Mouse (Mus musculus) lung, adult 2 months (tissue): Measurements from ENCODE around the gene Ccdc7a. TPM values are rescaled to one million over a fixed set of nuclear protein-coding genes. Genes with fewer than 3 reads are reported as not detected.
"Not testable (repeated sequence)": the region's sequence is repeated elsewhere in the genome, so short reads cannot be mapped to it uniquely, and the experiment has no call there.

Experiments used
- DNase-seq: peaks from one replicate; pipeline ENCODE4 v3.0.0; 2022
- H3K4me1 ChIP-seq: fragments of 200-500 bp; 2 replicates; pipeline ENCODE4 v1.6.1; 2011; ENCODE audit warnings: low read length; ENCODE audit not compliant: control insufficient read depth, insufficient read depth
- H3K4me3 ChIP-seq: fragments of 200-500 bp; replicated peaks from 2 replicates; pipeline ENCODE3; 2011; ENCODE audit warnings: low read depth, mild to moderate bottlenecking, control low read depth, low read length; ENCODE audit errors: extremely low read depth
- CTCF ChIP-seq: fragments of 200-500 bp; IDR thresholded peaks from 2 replicates; pipeline ENCODE4 v1.5.1; 2011; ENCODE audit warnings: mild to moderate bottlenecking, low read length, control low read depth; ENCODE audit not compliant: insufficient read depth
- POLR2A ChIP-seq: fragments of 200-500 bp; IDR thresholded peaks from 2 replicates; pipeline ENCODE4 v1.6.1; 2011; ENCODE audit warnings: low read depth, mild to moderate bottlenecking, control low read depth, low read length, borderline replicate concordance; ENCODE audit errors: extremely low read depth
- WGBS: fragments of 180-500 bp; shearing (Covaris S2); methylation state at CpG from one replicate; pipeline ENCODE4 v1.1.7; 2018; 5-methylcytosine and 5-hydroxymethylcytosine counted together
- polyA plus RNA-seq: library from polyadenylated mRNA; depleted of rRNA; stranded (reverse); fragments of >200 nt; gene quantifications from 2 replicates; pipeline ENCODE4 v1.2.3, GENCODE M21; 2012; rRNA removed

Gene Ccdc7a
- polyA plus RNA-seq: not detected in 2 replicates

DNA sequence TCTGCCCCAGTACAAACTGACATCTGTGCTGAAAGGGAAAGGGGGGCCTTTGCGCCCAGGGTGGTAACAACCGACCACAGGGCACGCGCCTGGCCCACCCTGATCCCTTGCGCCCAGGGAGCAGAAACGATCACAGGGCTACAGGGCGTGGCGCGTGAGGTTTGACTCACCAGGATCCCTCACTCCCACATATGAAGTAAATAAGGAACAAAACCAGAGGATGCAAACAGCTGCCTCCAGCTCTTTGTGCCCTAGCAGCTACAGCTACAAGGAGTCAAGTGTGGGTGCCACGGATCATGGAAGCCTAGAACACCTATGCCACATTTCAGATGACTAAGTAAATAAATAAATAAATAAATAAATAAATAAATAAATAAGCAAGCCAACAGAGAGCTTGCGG, at the start of gene Ccdc7a:
Gene Ccdc7a (minus strand): TSS at position 101 of the 400 bp plus-strand sequence.
- DNase-seq, H3K4me3 ChIP-seq, H3K4me1 ChIP-seq: not testable (repeated sequence)
- WGBS: 84% methylated on average over 2 of the region's 11 CpGs

DNA sequence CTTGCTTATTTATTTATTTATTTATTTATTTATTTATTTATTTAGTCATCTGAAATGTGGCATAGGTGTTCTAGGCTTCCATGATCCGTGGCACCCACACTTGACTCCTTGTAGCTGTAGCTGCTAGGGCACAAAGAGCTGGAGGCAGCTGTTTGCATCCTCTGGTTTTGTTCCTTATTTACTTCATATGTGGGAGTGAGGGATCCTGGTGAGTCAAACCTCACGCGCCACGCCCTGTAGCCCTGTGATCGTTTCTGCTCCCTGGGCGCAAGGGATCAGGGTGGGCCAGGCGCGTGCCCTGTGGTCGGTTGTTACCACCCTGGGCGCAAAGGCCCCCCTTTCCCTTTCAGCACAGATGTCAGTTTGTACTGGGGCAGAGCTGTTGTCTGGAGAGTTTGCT, 1.5 kb upstream of the Ccdc7a start, which contains the start of gene Ccdc7b:
Gene Ccdc7b (plus strand): TSS at position 301 of the 400 bp plus-strand sequence.
- DNase-seq, H3K4me3 ChIP-seq, H3K4me1 ChIP-seq: not testable (repeated sequence)
- WGBS: 50% methylated on average over 1 of the region's 10 CpGs

DNA sequence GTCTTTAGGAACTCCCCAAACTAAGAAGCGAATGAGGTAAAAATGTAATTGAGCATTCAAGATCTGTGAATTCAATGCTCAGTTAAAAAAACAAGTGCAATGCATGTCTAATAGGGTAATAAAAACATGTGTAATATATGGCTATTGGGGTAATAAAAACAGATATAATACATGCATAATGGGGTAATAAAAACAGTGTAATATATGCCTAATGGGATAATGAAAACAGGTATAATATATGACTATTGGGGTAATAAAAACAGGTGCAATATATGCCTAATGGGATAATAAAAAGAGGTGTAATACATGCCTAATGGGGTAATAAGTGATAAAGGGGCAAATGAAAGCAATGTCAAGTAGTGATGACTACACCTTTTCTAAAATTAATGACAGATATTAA, 73.9 kb downstream of the Ccdc7a start:
- no peak overlapping the region for H3K4me3 ChIP-seq
- no peak for TF ChIP-seq CTCF
- no peak for TF ChIP-seq POLR2A
- 85% methylated on average over 1 of the region's 1 CpGs for WGBS
- DNase-seq: no peak
- H3K4me1 ChIP-seq: no peaks in the 10 kb centered on the region

DNA sequence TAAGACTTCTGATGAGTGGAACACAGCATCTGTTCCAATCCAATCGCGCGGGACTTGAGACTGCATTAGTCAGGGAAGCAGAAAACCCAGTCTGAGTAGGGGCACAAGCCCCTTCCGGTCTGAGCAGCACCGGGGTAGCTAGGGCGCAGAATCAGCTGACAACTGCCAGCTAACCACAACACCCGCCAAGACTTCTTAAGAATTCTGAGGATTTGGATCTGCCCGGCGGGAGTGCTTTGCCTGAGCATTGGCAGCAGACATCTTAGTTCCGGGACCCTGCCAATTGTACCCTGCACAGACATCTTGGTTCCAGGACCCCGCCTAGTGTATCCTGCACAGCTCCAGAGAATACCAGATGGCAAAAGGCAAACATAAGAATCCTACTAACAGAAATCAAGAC, 116.4 kb downstream of the Ccdc7a start:
- not testable (repeated sequence) for DNase-seq, H3K4me1 ChIP-seq, H3K4me3 ChIP-seq
- 79% methylated on average over 11 of the region's 11 CpGs for WGBS

DNA sequence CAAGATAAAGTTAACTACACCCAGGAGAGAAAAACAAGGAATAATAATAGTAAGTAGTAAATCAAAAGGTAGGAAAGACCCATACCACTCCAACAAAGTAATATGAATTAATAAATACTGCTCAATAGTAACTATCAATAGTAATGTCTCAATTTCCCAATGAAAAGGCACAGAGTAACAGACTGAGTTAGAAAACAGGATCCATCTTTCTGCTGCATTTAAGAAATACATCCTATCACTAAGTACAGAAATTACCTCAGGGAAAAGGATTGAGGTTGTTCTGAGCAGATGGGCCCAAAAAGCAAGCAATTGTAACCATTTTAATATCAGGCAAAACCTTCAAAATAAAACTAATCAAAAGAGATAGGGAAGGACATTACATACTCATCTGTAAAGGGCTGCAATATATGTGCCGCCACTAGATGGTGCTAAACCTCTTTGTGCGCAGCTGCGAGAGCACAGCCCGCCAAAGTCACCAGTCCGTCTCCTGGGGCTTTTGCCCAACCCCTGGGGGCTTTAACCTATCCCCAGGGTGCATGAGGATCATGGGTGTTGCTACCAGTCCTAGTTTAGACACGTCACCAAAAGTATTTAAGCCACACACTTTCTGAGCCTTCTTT, 124.2 kb downstream of the Ccdc7a start:
- not testable (repeated sequence) for H3K4me3 ChIP-seq, H3K4me1 ChIP-seq
- DNase-seq: peak; percentile 20
- 11% methylated on average over 6 of the region's 6 CpGs for WGBS

DNA sequence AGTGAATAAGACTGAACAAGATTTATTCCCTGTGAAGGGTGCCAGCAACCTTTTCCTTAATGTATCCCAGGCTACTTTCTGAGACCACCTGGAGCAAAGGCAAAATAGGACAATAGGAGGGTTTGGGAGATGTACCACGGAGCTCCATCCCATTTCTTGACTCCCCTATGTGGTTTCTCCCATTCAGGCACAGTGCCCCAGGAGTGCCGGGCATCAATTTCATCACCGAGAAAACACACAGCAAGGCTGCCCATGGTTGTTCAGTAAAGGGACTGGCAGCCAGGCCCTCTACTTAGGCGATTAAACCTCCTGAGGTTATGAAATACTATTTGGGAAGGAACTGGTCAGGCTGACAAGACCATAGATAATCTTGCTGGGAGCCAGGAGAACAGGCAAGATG, 131.9 kb downstream of the Ccdc7a start:
- WGBS: 62% methylated on average over 4 of the region's 4 CpGs
- TF ChIP-seq CTCF (no peak), POLR2A (no peak)
- Histone ChIP-seq H3K4me1 (no peaks in the 10 kb centered on the region), H3K4me3 (no peak overlapping the region)
- DNase-seq: no peak

DNA sequence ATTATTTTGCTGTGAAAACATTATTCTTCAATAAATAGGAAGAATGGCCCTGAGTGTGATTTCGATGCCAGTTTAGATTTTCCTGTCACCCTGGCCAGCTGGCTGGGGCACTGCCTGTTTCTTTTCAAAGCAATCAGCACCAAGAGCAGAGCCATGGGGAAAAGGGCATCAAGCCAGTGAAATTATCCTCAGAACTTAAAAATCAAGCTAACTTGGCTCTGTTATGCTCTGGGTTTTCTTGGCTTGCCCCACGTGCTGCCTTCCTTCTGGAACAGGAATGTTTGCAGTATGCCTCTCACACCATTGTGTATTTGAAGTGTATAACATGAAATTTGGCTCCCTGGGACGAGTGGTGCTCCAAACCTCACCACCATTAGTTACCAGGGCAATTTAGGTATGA, 182.6 kb downstream of the Ccdc7a start:
- 33% methylated on average over 3 of the region's 3 CpGs for WGBS
- no peak overlapping the region for H3K4me3 ChIP-seq
- H3K4me1 ChIP-seq: no peaks in the 10 kb centered on the region
- no peak for DNase-seq
- TF ChIP-seq CTCF (no peak), POLR2A (no peak)

DNA sequence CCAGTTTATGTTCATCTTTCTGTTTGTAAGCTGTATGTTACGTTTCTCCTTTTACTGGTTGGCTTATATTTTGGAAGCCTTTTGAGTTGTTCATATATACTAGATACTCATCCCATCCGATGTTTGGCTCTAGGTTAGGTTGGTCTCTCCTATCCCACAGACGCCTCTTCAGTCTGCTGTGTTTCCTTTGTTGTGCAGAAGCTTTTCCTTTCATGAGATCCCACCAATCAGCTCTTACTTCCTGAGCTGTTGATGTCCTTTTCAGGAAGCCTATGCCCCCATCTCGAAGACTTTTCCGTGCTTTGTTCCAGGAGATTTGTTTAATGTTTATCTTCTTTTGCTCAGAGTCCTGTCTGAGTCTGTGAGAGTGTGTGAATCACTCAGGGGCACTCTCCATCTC, 221.6 kb downstream of the Ccdc7a start:
- H3K4me1 ChIP-seq: peaks cover 3% of the 10 kb centered on the region; the same call in 1 of the 2 replicates

DNA sequence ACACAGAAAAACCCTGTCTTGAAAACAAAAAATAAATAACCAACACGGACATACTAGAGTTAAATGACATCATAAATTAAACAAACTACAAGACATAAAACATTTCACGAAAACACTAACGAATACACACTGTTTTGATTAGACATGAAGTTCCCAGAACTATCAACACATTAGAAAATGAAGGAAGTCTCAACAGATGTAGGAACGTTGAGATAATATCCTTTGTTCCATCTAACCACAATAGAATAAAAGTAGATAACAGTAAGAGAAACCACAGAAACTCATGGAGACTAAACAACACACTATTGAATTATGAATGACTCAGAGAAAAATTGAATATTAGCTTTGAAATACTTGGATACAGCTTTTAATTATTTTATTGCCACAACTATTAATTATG, 252.8 kb downstream of the Ccdc7a start:
- TF ChIP-seq CTCF (no peak), POLR2A (no peak)
- Histone ChIP-seq H3K4me3 (no peak overlapping the region), H3K4me1 (no peaks in the 10 kb centered on the region)
- DNase-seq: no peak
- whole genome bisulfite sequencing: 44% methylated on average over 4 of the region's 4 CpGs

More for the DNA sequence above, 221.6 kb downstream of the Ccdc7a start:
- WGBS: 38% methylated on average over 5 of the region's 5 CpGs
- H3K4me3 ChIP-seq: no peak overlapping the region
- DNase-seq: no peak
- TF ChIP-seq CTCF (no peak), POLR2A (no peak)

DNA sequence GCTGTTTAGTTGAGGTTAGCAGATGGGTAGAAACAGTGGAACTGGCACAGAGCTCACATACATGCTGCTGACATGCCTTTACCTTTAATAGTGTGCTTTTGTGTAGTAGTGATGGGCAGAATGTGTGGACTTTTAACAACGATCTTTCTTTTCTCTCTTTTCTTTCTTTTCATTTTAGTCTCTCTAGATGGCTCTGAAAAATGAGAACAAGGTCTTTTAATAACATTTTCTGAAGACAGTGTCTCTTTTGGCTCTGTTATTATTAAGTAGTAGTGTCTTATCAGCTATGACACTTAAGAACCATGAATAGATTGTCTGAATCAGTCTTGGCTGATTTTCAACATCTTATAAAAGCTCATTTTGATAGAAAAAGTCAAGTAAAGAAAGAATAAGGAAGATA, 266.7 kb downstream of the Ccdc7a start, which contains the start of gene Gm3952:
Gene Gm3952 (minus strand): TSS at position 101 of the 400 bp plus-strand sequence.
- DNase-seq: no peak
- no peaks in the 10 kb centered on the region for H3K4me1 ChIP-seq
- no peak within 1 kb of the TSS for H3K4me3 ChIP-seq
- no peak for TF ChIP-seq CTCF
- 82% methylated on average over 1 of the region's 1 CpGs for WGBS

DNA sequence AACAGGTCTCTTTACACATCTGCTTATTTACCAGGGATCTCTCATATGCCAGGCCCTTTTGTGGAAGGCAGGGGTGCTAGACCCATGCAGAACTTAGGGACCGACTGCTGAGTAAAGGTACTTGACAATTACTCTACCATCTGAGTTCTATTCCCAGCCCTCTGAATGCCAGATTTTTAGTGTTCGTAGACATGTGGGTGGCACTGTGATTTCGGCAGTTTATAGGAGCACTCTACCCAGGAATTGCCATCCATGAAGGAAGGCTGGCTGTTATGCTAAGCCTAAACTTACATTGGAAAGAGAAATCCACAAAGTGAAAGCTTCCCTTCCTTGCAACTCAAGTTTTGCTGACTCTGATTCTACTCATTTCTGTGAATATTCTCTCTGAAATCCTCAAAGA, 329.6 kb downstream of the Ccdc7a start:
- no peak for DNase-seq
- WGBS: 97% methylated on average over 3 of the region's 3 CpGs
- no peak overlapping the region for H3K4me3 ChIP-seq
- TF ChIP-seq CTCF: no peak
- no peak for TF ChIP-seq POLR2A
- H3K4me1 ChIP-seq: no peaks in the 10 kb centered on the region
